In the genomic region with DNA sequence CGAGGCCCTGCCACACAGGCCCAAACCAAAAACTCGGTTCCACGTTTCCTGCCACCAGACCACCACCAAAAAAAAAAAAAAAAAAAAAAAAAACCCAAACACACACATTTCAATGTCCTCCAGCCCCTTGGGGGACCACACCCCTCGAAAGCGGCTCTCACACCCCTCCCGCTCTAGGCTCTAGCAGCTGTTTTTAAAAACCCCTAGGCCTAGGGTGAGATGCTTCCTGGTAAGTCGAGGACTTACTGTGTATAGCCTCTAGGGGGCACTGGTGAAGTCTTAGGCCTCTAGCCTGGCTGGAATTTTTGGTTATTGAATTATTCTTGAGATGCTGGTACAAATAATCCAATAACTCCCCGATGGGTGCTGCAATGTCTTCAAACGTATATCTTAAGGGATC, we compare ENCODE assay signal across 12 mouse cellular contexts. TPM values are rescaled to one million over a fixed set of nuclear protein-coding genes. Genes with fewer than 3 reads are reported as not detected.
A peak's percentile ranks its signal among the peaks of the same experiment; 100 is the strongest.
DNase-seq lines count a peak whose midpoint lies in the region; ATAC-seq and TF ChIP-seq lines count a peak whose summit lies in the region.
"Had no signal": no experiment of that assay in that cellular context is flagged by ENCODE, and none has a peak within 500 bp of the region (broad histone marks: within the 10 kb centered on the region; RNA-seq: fewer than 3 reads in every experiment).

No protein-coding gene starts in this region.

- DNase-seq in heart, adult 18-20 months, result peak; percentile 17 to 27
- no peak for DNase-seq in heart, postnatal 25 days (ENCODE audit: low spot score)
- peak; percentile 60 for DNase-seq in lung, postnatal 0 days (ENCODE audit: low spot score)
- DNase-seq in lung, adult 2 months, result no peak
- DNase-seq in MEL-GATA-1-ER (ENCODE audit: extremely low read depth, low read depth), result peak; percentile 4
- DNase-seq in c-Kit-positive CD71-positive TER-119-positive erythroid progenitor cells, embryonic 14.5 days (ENCODE audit: low spot score), result no peak
- no peak for DNase-seq in thymus, postnatal 4 days
- DNase-seq: spleen, adult 18-20 months had no signal

- intact Hi-C loops in heart, postnatal 25 days (cut with DNase I), result loop anchor here (5.0 kb wide), 1 partner anchor 76 kb away; no protein-coding TSS in a partner anchor

- no peak for TF ChIP-seq EP300 in lung, postnatal 0 days (IDR thresholded peaks at IDR 0.05)

- no peak overlapping the region for H3K4me3 ChIP-seq in lung, postnatal 0 days (ENCODE audit: low read depth, low read length)
- no peak overlapping the region for H3K4me3 ChIP-seq in lung, adult 2 months (replicated peaks; ENCODE audit: extremely low read depth, low read depth, low read length)
- H3K4me3 ChIP-seq: embryonic facial prominence, embryonic 15.5 days had no signal

- H3K4me2 ChIP-seq in lung, postnatal 0 days (replicated peaks; ENCODE audit: low read depth, low read length), result no peak overlapping the region
- H3K4me2 ChIP-seq: embryonic facial prominence, embryonic 15.5 days had no signal

- no peak overlapping the region for H3K9ac ChIP-seq in lung, postnatal 0 days (replicated peaks; ENCODE audit: low read depth)
- H3K9ac ChIP-seq: embryonic facial prominence, embryonic 15.5 days had no signal

- no peak for ATAC-seq in lung, postnatal 0 days
- peak; percentile 80 for ATAC-seq in megakaryocyte progenitor cell, adult 5-6 weeks (replicated peaks; ENCODE audit: poor library complexity)

- no peak overlapping the region for H3K27ac ChIP-seq in lung, postnatal 0 days (ENCODE audit: low read length)
- H3K27ac ChIP-seq: embryonic facial prominence, embryonic 15.5 days had no signal

- H3K9me3 ChIP-seq in lung, postnatal 0 days (ENCODE audit: low read length), result no peaks in the 10 kb centered on the region
- H3K9me3 ChIP-seq: embryonic facial prominence, embryonic 15.5 days had no signal

- H3K27me3 ChIP-seq in lung, postnatal 0 days (replicated peaks; ENCODE audit: insufficient read depth, low read length), result no peaks in the 10 kb centered on the region
- H3K27me3 ChIP-seq: embryonic facial prominence, embryonic 15.5 days had no signal

- 57% methylated on average over 9 of the region's 9 CpGs for WGBS in lung, postnatal 0 days
- WGBS in lung, adult 2 months, result 59% methylated on average over 9 of the region's 9 CpGs

- no peaks in the 10 kb centered on the region for H3K4me1 ChIP-seq in lung, postnatal 0 days (ENCODE audit: insufficient read depth, low read depth, low read length)
- H3K4me1 ChIP-seq in lung, adult 2 months (ENCODE audit: control insufficient read depth, insufficient read depth, low read length), result no peaks in the 10 kb centered on the region
- H3K4me1 ChIP-seq: embryonic facial prominence, embryonic 15.5 days had no signal

- no peaks in the 10 kb centered on the region for H3K36me3 ChIP-seq in lung, postnatal 0 days (ENCODE audit: insufficient read depth, low read length)
- H3K36me3 ChIP-seq: embryonic facial prominence, embryonic 15.5 days had no signal

- TF ChIP-seq POLR2A in lung, adult 2 months (IDR thresholded peaks at IDR 0.05; ENCODE audit: borderline replicate concordance, extremely low read depth, low read depth, low read length), result no peak

- TF ChIP-seq CTCF in lung, postnatal 0 days (IDR thresholded peaks at IDR 0.05), result peak; percentile 66
- TF ChIP-seq CTCF in lung, adult 2 months (IDR thresholded peaks at IDR 0.05; ENCODE audit: insufficient read depth, low read length), result no peak

RNA-seq across cellular contexts. Expression of a gene that starts 7.2 kb away (rescaled TPM):
- not detected for total RNA-seq in heart, adult 18-20 months (2021)
- not detected for total RNA-seq in heart, postnatal 25 days (2021)
- not detected in 2 replicates for polyA plus RNA-seq in lung, postnatal 0 days (2015; fragmentation: Nextera tagmentation; extraction: Ambion mirVana)
- polyA plus RNA-seq in lung, adult 2 months (2012; rRNA removed), result 0.27 and 1.1 TPM in 2 replicates
- total RNA-seq in megakaryocyte progenitor cell, adult 5-6 weeks (2015), result not detected in 2 replicates
- total RNA-seq in megakaryocyte progenitor cell, adult 5-6 weeks (2017), result not detected in 2 replicates
- total RNA-seq: heart, postnatal 14 days; left cerebral cortex, postnatal 36 days had no signal
- polyA plus RNA-seq: embryonic facial prominence, embryonic 15.5 days had no signal

RNA-seq across cellular contexts. Expression of a gene that starts 11.2 kb away (rescaled TPM):
- 1 to 10 TPM; 6.1 to 7.2 TPM for total RNA-seq in heart, adult 18-20 months (2021)
- 1 to 10 TPM; 6.5 to 6.7 TPM for total RNA-seq in heart, postnatal 25 days (2021)
- polyA plus RNA-seq in lung, postnatal 0 days (2015; fragmentation: Nextera tagmentation; extraction: Ambion mirVana), result 4.3 and 5.7 TPM in 2 replicates
- polyA plus RNA-seq in lung, adult 2 months (2012; rRNA removed), result 17.1 and 27.9 TPM in 2 replicates
- 0.15 and 0.44 TPM in 2 replicates for total RNA-seq in megakaryocyte progenitor cell, adult 5-6 weeks (2015)
- total RNA-seq in megakaryocyte progenitor cell, adult 5-6 weeks (2017), result 0.75 TPM in 1 of 2 replicates, not detected in the other

RNA-seq across cellular contexts. Expression of a gene that starts 30.3 kb away (rescaled TPM):
- total RNA-seq in heart, adult 18-20 months (2021), result not detected
- total RNA-seq in heart, postnatal 25 days (2021), result not detected
- not detected in 2 replicates for polyA plus RNA-seq in lung, postnatal 0 days (2015; fragmentation: Nextera tagmentation; extraction: Ambion mirVana)
- 0.07 TPM in 1 of 2 replicates, not detected in the other for polyA plus RNA-seq in lung, adult 2 months (2012; rRNA removed)
- total RNA-seq in megakaryocyte progenitor cell, adult 5-6 weeks (2015), result not detected in 2 replicates
- total RNA-seq in megakaryocyte progenitor cell, adult 5-6 weeks (2017), result not detected in 2 replicates
- total RNA-seq: heart, postnatal 14 days; left cerebral cortex, postnatal 36 days had no signal
- polyA plus RNA-seq: embryonic facial prominence, embryonic 15.5 days had no signal

RNA-seq across cellular contexts. Expression of a gene that starts 42.5 kb away (rescaled TPM):
- total RNA-seq in heart, adult 18-20 months (2021), result 1 to 10 TPM; 1.6 to 5.5 TPM
- total RNA-seq in heart, postnatal 25 days (2021), result 1 to 10 TPM; 1.2 to 1.7 TPM
- 45.6 and 51.1 TPM in 2 replicates for polyA plus RNA-seq in lung, postnatal 0 days (2015; fragmentation: Nextera tagmentation; extraction: Ambion mirVana)
- 46.7 and 112 TPM in 2 replicates for polyA plus RNA-seq in lung, adult 2 months (2012; rRNA removed)
- 264 and 265 TPM in 2 replicates for total RNA-seq in megakaryocyte progenitor cell, adult 5-6 weeks (2015)
- total RNA-seq in megakaryocyte progenitor cell, adult 5-6 weeks (2017), result 31.3 and 35.6 TPM in 2 replicates

Comparison
In these comparisons a context has a peak if more than half of its experiments do, and no peak if none do; other contexts are left out.
1. DNase-seq: peak in heart, adult 18-20 months (2 of 2), lung, postnatal 0 days (single experiment) and MEL-GATA-1-ER (single experiment); none in heart, postnatal 25 days (single experiment), lung, adult 2 months (single experiment), c-Kit-positive CD71-positive TER-119-positive erythroid progenitor cells, embryonic 14.5 days (single experiment) and thymus, postnatal 4 days (single experiment).
2. RNA of a gene that starts 11.2 kb away (total RNA-seq): 6.1 to 7.2 TPM in heart, adult 18-20 months and 6.5 to 6.7 TPM in heart, postnatal 25 days; 0.15 to 0.75 TPM in megakaryocyte progenitor cell, adult 5-6 weeks; every median in the first group is over 4 times any median in the second.